Mouse (Mus musculus) limb, embryonic 14.5 days (tissue): ENCODE data around the gene Mapk12. TPM values are rescaled to one million over a fixed set of nuclear protein-coding genes. Genes with fewer than 3 reads are reported as not detected.

ENCODE experiments used
- ATAC-seq: fragments of 200-750 bp; cut with Nextera tagmentation; 2 replicates; pipeline ENCODE4 v1.8.0; 2017; ENCODE audit warnings: low read depth, moderate number of reproducible peaks, moderate TSS enrichment; ENCODE audit not compliant: low FRiP score
- DNase-seq: peaks from one replicate; pipeline ENCODE4 v3.0.0-alpha.2; 2015; ENCODE audit warnings: low spot score
- H3K27ac ChIP-seq: fragments of 300-500 bp; sonication (generic); replicated peaks from 2 replicates; pipeline ENCODE4 v1.5.1; 2014; ENCODE audit warnings: low read depth, mild to moderate bottlenecking, low read length, moderate library complexity, mixed read lengths
- H3K27me3 ChIP-seq: fragments of 300-500 bp; sonication (generic); 2 replicates; pipeline ENCODE4 v1.6.1; 2014; ENCODE audit warnings: low read length, mixed read lengths; ENCODE audit not compliant: control insufficient read depth, insufficient read depth
- H3K36me3 ChIP-seq: fragments of 300-500 bp; sonication (generic); 2 replicates; pipeline ENCODE4 v1.6.1; 2014; ENCODE audit warnings: mild to moderate bottlenecking, low read length, moderate library complexity, mixed read lengths; ENCODE audit not compliant: control insufficient read depth, insufficient read depth
- H3K4me1 ChIP-seq: fragments of 300-500 bp; sonication (generic); 2 replicates; pipeline ENCODE4 v1.6.1; 2014; ENCODE audit warnings: antibody characterized with exemption, low read length, mixed read lengths; ENCODE audit not compliant: control insufficient read depth, insufficient read depth
- H3K4me2 ChIP-seq: fragments of 300-500 bp; sonication (generic); replicated peaks from 2 replicates; pipeline ENCODE4 v1.6.1; 2014; ENCODE audit warnings: low read depth, mild to moderate bottlenecking, low read length, moderate library complexity; ENCODE audit not compliant: severe bottlenecking
- H3K4me3 ChIP-seq: fragments of 300-500 bp; sonication (generic); replicated peaks from 2 replicates; pipeline ENCODE4 v1.5.1; 2014; ENCODE audit warnings: low read length
- H3K9ac ChIP-seq: fragments of 300-500 bp; sonication (generic); 2 replicates; pipeline ENCODE4 v1.6.1; 2014; ENCODE audit warnings: mild to moderate bottlenecking, low read depth, low read length, moderate library complexity; ENCODE audit not compliant: severe bottlenecking
- H3K9me3 ChIP-seq: fragments of 300-500 bp; sonication (generic); 2 replicates; pipeline ENCODE4 v1.6.1; 2016; ENCODE audit warnings: low read length; ENCODE audit not compliant: control insufficient read depth
- POLR2A ChIP-seq: fragments of 200-500 bp; IDR thresholded peaks from 2 replicates; pipeline ENCODE4 v1.8.0; 2012; ENCODE audit warnings: inconsistent platforms, mild to moderate bottlenecking, moderate library complexity, borderline replicate concordance; ENCODE audit not compliant: insufficient read depth, insufficient read length; ENCODE audit errors: extremely low read depth
- WGBS: fragments of 180-500 bp; shearing (Covaris S2); extraction: QIAGEN DNeasy Blood & Tissue Kit; methylation state at CpG from one replicate; pipeline ENCODE4 v1.1.7; 2014; 5-methylcytosine and 5-hydroxymethylcytosine counted together
- polyA plus RNA-seq, 2 experiments: library from polyadenylated mRNA; depleted of rRNA in 1 of 2; stranded (reverse) in 1 of 2; unstranded in 1 of 2; fragments of >200 nt; fragmentation: Nextera tagmentation in 1 of 2; extraction: Ambion mirVana in 1 of 2; gene quantifications; 2 replicates each; pipeline versions ENCODE4 v1.2.1 to v1.2.3; 2012 to 2014

The Mapk12 gene
- polyA plus RNA-seq, 2 experiments: 8.3 to 14.9 TPM

GRCm38 (mm10) chr15:89173906-89174214 lies 33.4 kb upstream of the Mapk12 start:
- WGBS: 1% methylated on average over 12 of the region's 15 CpGs
- Histone ChIP-seq H3K4me3 (peak overlapping the region; percentile 60), H3K27me3 (no peaks in the 10 kb centered on the region), H3K36me3 (0 out of 2 replicates have a peak, but pooled peaks cover 2% of the 10 kb centered on the region), H3K9me3 (no peaks in the 10 kb centered on the region), H3K4me1 (peaks cover 88% of the 10 kb centered on the region), H3K27ac (no peak overlapping the region), H3K4me2 (peak overlapping the region; percentile 94), H3K9ac (peak overlapping the region; percentile 72)
- DNase-seq (no peak), ATAC-seq (peak; percentile 12; the same call in 1 of the 2 replicates)
- no peak for TF ChIP-seq POLR2A

- Histone ChIP-seq H3K4me1 (peaks cover 85% of the 10 kb centered on the region), H3K9ac (peak overlapping the region; percentile 72), H3K4me2 (peak overlapping the region; percentile 94), H3K9me3 (no peaks in the 10 kb centered on the region), H3K27ac (peak overlapping the region; percentile 26; the same call in 1 of the 2 replicates), H3K36me3 (peaks cover 7% of the 10 kb centered on the region), H3K4me3 (peak overlapping the region; percentile 60), H3K27me3 (no peaks in the 10 kb centered on the region)
- WGBS: under 1% methylated on average over 55 of the region's 65 CpGs
- no peak for DNase-seq
- ATAC-seq: no peak
- no peak for TF ChIP-seq POLR2A
These were observed 32.8 kb upstream of the Mapk12 start for GRCm38 (mm10) chr15:89173024-89173905.

- 42% methylated on average over 17 of the region's 17 CpGs for WGBS
- no peak for DNase-seq
- H3K4me1 ChIP-seq: peaks cover 76% of the 10 kb centered on the region
- H3K36me3 ChIP-seq: peaks cover 16% of the 10 kb centered on the region
- no peaks in the 10 kb centered on the region for H3K27me3 ChIP-seq
- peak overlapping the region; percentile 72 for H3K9ac ChIP-seq
- peak overlapping the region; percentile 94 for H3K4me2 ChIP-seq
- H3K4me3 ChIP-seq: peak overlapping the region; percentile 60
- no peak for TF ChIP-seq POLR2A
- peak overlapping the region; percentile 26; the same call in 1 of the 2 replicates for H3K27ac ChIP-seq
- no peak for ATAC-seq
- H3K9me3 ChIP-seq: no peaks in the 10 kb centered on the region
These were observed 31.9 kb upstream of the Mapk12 start for GRCm38 (mm10) chr15:89172276-89172935.

GRCm38 (mm10) chr15:89171526-89172051 lies 31.1 kb upstream of the Mapk12 start:
- peaks cover 24% of the 10 kb centered on the region for H3K36me3 ChIP-seq
- DNase-seq: no peak
- ATAC-seq: no peak
- no peak overlapping the region for H3K27ac ChIP-seq
- no peak overlapping the region for H3K4me3 ChIP-seq
- TF ChIP-seq POLR2A: no peak
- 96% methylated on average over 5 of the region's 5 CpGs for WGBS
- H3K9me3 ChIP-seq: no peaks in the 10 kb centered on the region
- no peak overlapping the region for H3K9ac ChIP-seq
- no peak overlapping the region for H3K4me2 ChIP-seq
- H3K4me1 ChIP-seq: peaks cover 68% of the 10 kb centered on the region
- no peaks in the 10 kb centered on the region for H3K27me3 ChIP-seq

GRCm38 (mm10) chr15:89170102-89170501 lies 29.6 kb upstream of the Mapk12 start:
- no peaks in the 10 kb centered on the region for H3K9me3 ChIP-seq
- DNase-seq (no peak), ATAC-seq (no peak)
- peak overlapping the region; percentile 16 for H3K27ac ChIP-seq
- no peak overlapping the region for H3K4me3 ChIP-seq
- peak overlapping the region; percentile 36; the same call in 1 of the 2 replicates for H3K4me2 ChIP-seq
- H3K36me3 ChIP-seq: peaks cover 39% of the 10 kb centered on the region
- no peak overlapping the region for H3K9ac ChIP-seq
- TF ChIP-seq POLR2A: no peak
- H3K4me1 ChIP-seq: peaks cover 53% of the 10 kb centered on the region
- 50% methylated on average over 3 of the region's 3 CpGs for WGBS
- no peaks in the 10 kb centered on the region for H3K27me3 ChIP-seq
